Mouse (Mus musculus) ES-E14 (cell line): Measurements from ENCODE around the gene Mrpl53. TPM values are rescaled to one million over a fixed set of nuclear protein-coding genes. Genes with fewer than 3 reads are reported as not detected.

Source experiments
- DNase-seq: peaks from one replicate; pipeline ENCODE4 v3.0.0-alpha.2; 2013; ENCODE audit warnings: low read depth, low spot score
- H3K27ac ChIP-seq: 2 replicates; pipeline ENCODE4 v1.5.1; 2012; ENCODE audit warnings: low read depth, mild to moderate bottlenecking, low read length, moderate library complexity, mixed read lengths; ENCODE audit not compliant: poor library complexity, insufficient read depth, severe bottlenecking
- H3K36me3 ChIP-seq: 2 replicates; pipeline ENCODE4 v1.6.1; 2012; ENCODE audit warnings: mild to moderate bottlenecking, low read length, moderate library complexity, mixed read lengths; ENCODE audit not compliant: control insufficient read depth, poor library complexity, insufficient read depth, severe bottlenecking
- H3K4me1 ChIP-seq, 2 experiments: fragments of 150-350 bp in 1 of 2; sonication (generic) in 1 of 2; 2 replicates each; pipeline ENCODE4 v1.6.1; 2012; ENCODE audit warnings: low read length in 2 of 2, mild to moderate bottlenecking in 1 of 2, mixed read lengths in 1 of 2; ENCODE audit not compliant: control insufficient read depth in 2 of 2, insufficient read depth in 2 of 2, poor library complexity in 1 of 2
- H3K4me3 ChIP-seq, 2 experiments: fragments of 150-350 bp in 1 of 2; sonication (generic) in 1 of 2; 2 replicates each; pipeline ENCODE4 v1.5.1; 2012; ENCODE audit warnings: low read length in 2 of 2, low read depth in 1 of 2, mild to moderate bottlenecking in 1 of 2, mixed read lengths in 1 of 2; ENCODE audit not compliant: insufficient read depth in 1 of 2, poor library complexity in 1 of 2, severe bottlenecking in 1 of 2
- H3K9ac ChIP-seq: 2 replicates; pipeline ENCODE4 v1.6.1; 2012; ENCODE audit warnings: low read depth, mild to moderate bottlenecking, low read length, mixed read lengths; ENCODE audit not compliant: poor library complexity, insufficient read depth, severe bottlenecking
- H3K9me3 ChIP-seq: fragments of 150-350 bp; sonication (generic); 2 replicates; pipeline ENCODE4 v1.6.1; 2012; ENCODE audit warnings: low read depth, mild to moderate bottlenecking, low read length; ENCODE audit not compliant: control insufficient read depth, insufficient read depth
- CHD2 ChIP-seq: IDR thresholded peaks from 2 replicates; pipeline ENCODE4 v1.6.1; 2014; ENCODE audit warnings: mild to moderate bottlenecking, low read depth, low read length, inconsistent platforms
- HCFC1 ChIP-seq: IDR thresholded peaks from 2 replicates; pipeline ENCODE4 v1.6.1; 2012; ENCODE audit warnings: low read length, inconsistent platforms, borderline replicate concordance; ENCODE audit not compliant: insufficient read depth
- MAFK ChIP-seq: IDR thresholded peaks from 2 replicates; pipeline ENCODE4 v1.6.1; 2014; ENCODE audit warnings: mild to moderate bottlenecking, low read depth, low read length, inconsistent platforms; ENCODE audit not compliant: insufficient read depth
- ZC3H11A ChIP-seq: IDR thresholded peaks from 2 replicates; pipeline ENCODE4 v1.6.1; 2012; ENCODE audit warnings: low read depth, mild to moderate bottlenecking, inconsistent platforms, low read length, borderline replicate concordance
- ZNF384 ChIP-seq: IDR thresholded peaks from 2 replicates; pipeline ENCODE4 v1.6.1; 2012; ENCODE audit warnings: low read depth, low read length, inconsistent platforms
- in situ Hi-C, 2 experiments: fragments of 600-800 bp; cut with MboI; formaldehyde crosslinking; loops; one replicate each; pipeline ENCODE4 v1.15.1; 2025; ENCODE audit warnings: low sequenced_read_pairs in 2 of 2, inconsistent platforms in 1 of 2; ENCODE audit not compliant: unreplicated experiment in 2 of 2
- total RNA-seq: library from RNA; depleted of rRNA; stranded (reverse); fragments of 300-350 nt; gene quantifications from 2 replicates; pipeline ENCODE4 v1.2.3, GENCODE M21; 2012

Gene Mrpl53
- total RNA-seq, 1 experiment, result 53.9 TPM

- H3K9me3 ChIP-seq, result no peaks in the 10 kb centered on the region
- in situ Hi-C loops, result no loop called here
These were observed 9.5 kb downstream of the Mrpl53 start for GRCm38 (mm10) chr6:83118369-83118768.

GRCm38 (mm10) chr6:83118825-83119733 is 10.2 kb downstream of the Mrpl53 start:
- H3K9me3 ChIP-seq, result no peaks in the 10 kb centered on the region
- no peak overlapping the region for H3K27ac ChIP-seq
- no peak overlapping the region for H3K9ac ChIP-seq
- H3K36me3 ChIP-seq, result peaks cover 4% of the 10 kb centered on the region; the same call in 1 of the 2 replicates
- DNase-seq, result no peak
- TF ChIP-seq MAFK, result no peak
- no peak for TF ChIP-seq ZNF384
- no peak for TF ChIP-seq ZC3H11A
- no peak for TF ChIP-seq HCFC1
- in situ Hi-C loops, result no loop called here
- H3K4me3 ChIP-seq, result no peak overlapping the region
- peaks cover 3% of the 10 kb centered on the region in 2 experiments; a peak in 3 of 4 replicates for H3K4me1 ChIP-seq

More at GRCm38 (mm10) chr6:83118369-83118768, 9.5 kb downstream of the Mrpl53 start:
- DNase-seq, result no peak
- peaks cover 3% of the 10 kb centered on the region in 2 experiments; a peak in 3 of 4 replicates for H3K4me1 ChIP-seq
- no peak overlapping the region for H3K27ac ChIP-seq
- H3K4me3 ChIP-seq, result no peak overlapping the region
- no peak overlapping the region for H3K9ac ChIP-seq
- H3K36me3 ChIP-seq, result peaks cover 4% of the 10 kb centered on the region; the same call in 1 of the 2 replicates
- TF ChIP-seq CHD2 (no peak), HCFC1 (no peak), ZNF384 (no peak), MAFK (no peak), ZC3H11A (no peak)

- no peak overlapping the region for H3K4me3 ChIP-seq
- in situ Hi-C loops, result no loop called here
- peaks cover 4% of the 10 kb centered on the region; the same call in 1 of the 2 replicates for H3K36me3 ChIP-seq
- H3K9me3 ChIP-seq, result no peaks in the 10 kb centered on the region
- H3K9ac ChIP-seq, result no peak overlapping the region
- H3K4me1 ChIP-seq, result peaks cover 3% of the 10 kb centered on the region in 2 experiments; a peak in 3 of 4 replicates
- no peak overlapping the region for H3K27ac ChIP-seq
- no peak for TF ChIP-seq HCFC1
- no peak for TF ChIP-seq ZNF384
- TF ChIP-seq ZC3H11A, result no peak
- no peak for TF ChIP-seq MAFK
- no peak for TF ChIP-seq CHD2
- no peak for DNase-seq
These were observed 10.9 kb downstream of the Mrpl53 start for GRCm38 (mm10) chr6:83119734-83120051.

- TF ChIP-seq HCFC1, result 0 out of 2 replicates have a peak, but pooled peaks have one; percentile 19
- TF ChIP-seq CHD2, result peak; percentile 90
- TF ChIP-seq ZC3H11A, result no peak
- no peak for TF ChIP-seq ZNF384
- TF ChIP-seq MAFK, result no peak
- in situ Hi-C loops, result no loop called here
- Histone ChIP-seq H3K27ac (no peak within 1 kb of the TSS), H3K36me3 (peaks cover 4% of the 10 kb centered on the region; the same call in 1 of the 2 replicates), H3K9me3 (no peaks in the 10 kb centered on the region), H3K4me3 (peak within 1 kb of the TSS; percentile 85 to 90), H3K4me1 (peaks cover 3% of the 10 kb centered on the region in 2 experiments; a peak in 3 of 4 replicates), H3K9ac (peak within 1 kb of the TSS; percentile 82)
- peak; percentile 96 for DNase-seq
These were observed 12.4 kb downstream of the Mrpl53 start, which contains the start of gene Wbp1 for GRCm38 (mm10) chr6:83120930-83121862. Gene Wbp1, minus strand, starts transcription at chr6:83121559.
